In the genomic region with DNA sequence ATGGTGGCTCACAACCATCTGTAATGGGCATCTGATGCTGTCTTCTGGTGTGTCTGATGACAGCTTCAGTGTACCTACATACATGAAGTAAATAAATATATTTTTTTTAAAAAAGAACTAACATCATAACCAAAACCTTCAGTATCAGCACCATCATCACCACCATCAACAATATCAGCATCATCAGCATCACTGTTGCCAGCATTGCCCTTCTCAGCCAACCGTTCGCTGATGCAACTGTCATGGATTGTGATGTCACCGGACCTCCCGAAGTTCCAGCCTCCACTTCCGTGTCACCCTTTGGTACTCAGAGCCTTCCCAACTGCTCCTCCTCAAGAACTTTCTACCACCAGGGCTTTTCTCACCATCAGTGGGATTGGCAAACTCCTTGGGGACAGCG, we compare ENCODE assay signal across 9 mouse cellular contexts. TPM values are rescaled to one million over a fixed set of nuclear protein-coding genes. Genes with fewer than 3 reads are reported as not detected.
DNase-seq lines count a peak whose midpoint lies in the region; ATAC-seq lines count a peak whose summit lies in the region.
"Had no signal": no experiment of that assay in that cellular context is flagged by ENCODE, and none has a peak within 500 bp of the region (broad histone marks: within the 10 kb centered on the region; RNA-seq: fewer than 3 reads in every experiment).

A gene (plus strand): TSS at position 301 of the 400 bp plus-strand sequence.

- no peak within 1 kb of the TSS for H3K27ac ChIP-seq in kidney, embryonic 15.5 days
- H3K27ac ChIP-seq in midbrain, embryonic 10.5 days (replicated peaks) = peak within 1 kb of the TSS; percentile 33; the same call in 1 of the 2 replicates

- no peak within 1 kb of the TSS for H3K4me2 ChIP-seq in kidney, embryonic 15.5 days

- no peaks in the 10 kb centered on the region for H3K27me3 ChIP-seq in kidney, embryonic 15.5 days
- H3K27me3 ChIP-seq in midbrain, embryonic 10.5 days (ENCODE audit: low read depth, poor library complexity, severe bottlenecking) = no peaks in the 10 kb centered on the region

- H3K4me1 ChIP-seq in kidney, embryonic 15.5 days = no peaks in the 10 kb centered on the region
- H3K4me1 ChIP-seq in midbrain, embryonic 10.5 days = peaks cover 7% of the 10 kb centered on the region

- H3K36me3 ChIP-seq in kidney, embryonic 15.5 days = no peaks in the 10 kb centered on the region
- H3K36me3 ChIP-seq in midbrain, embryonic 10.5 days = no peaks in the 10 kb centered on the region

- H3K9me3 ChIP-seq in kidney, embryonic 15.5 days (replicated peaks) = no peaks in the 10 kb centered on the region
- no peaks in the 10 kb centered on the region for H3K9me3 ChIP-seq in midbrain, embryonic 10.5 days (replicated peaks)

- DNase-seq in kidney, adult 11 months = no peak
- no peak for DNase-seq in adrenal gland, postnatal 14 days
- DNase-seq in heart, postnatal 4 days = no peak
- DNase-seq in midbrain, embryonic 10.5 days (ENCODE audit: low spot score) = no peak
- DNase-seq in kidney, postnatal 14 days = no peak
- no peak for DNase-seq in cerebellum, postnatal 25 days
- DNase-seq: thymus, postnatal 14 days had no signal

- no peak within 1 kb of the TSS for H3K4me3 ChIP-seq in kidney, embryonic 15.5 days (replicated peaks)
- no peak within 1 kb of the TSS for H3K4me3 ChIP-seq in midbrain, embryonic 10.5 days

- no peak for ATAC-seq in kidney, embryonic 15.5 days (replicated peaks; ENCODE audit: low FRiP score)
- no peak for ATAC-seq in frontal cortex, adult (ENCODE audit: low TSS enrichment)

- 90% methylated on average over 6 of the region's 6 CpGs for WGBS in kidney, embryonic 15.5 days
- 94% methylated on average over 6 of the region's 6 CpGs for WGBS in midbrain, embryonic 10.5 days

- no peak within 1 kb of the TSS for H3K9ac ChIP-seq in kidney, embryonic 15.5 days

RNA-seq across cellular contexts. Expression of the gene that starts here (rescaled TPM):
- 12.2 and 14.3 TPM in 2 replicates for polyA plus RNA-seq in kidney, embryonic 15.5 days (2015; fragmentation: Nextera tagmentation; extraction: Ambion mirVana)
- total RNA-seq in adrenal gland, postnatal 14 days (2021) = 24.9 and 25.7 TPM in 2 replicates
- 10 to 100 TPM; 15.9 to 17.8 TPM for total RNA-seq in heart, postnatal 4 days (2021)
- polyA plus RNA-seq in midbrain, embryonic 10.5 days (2016; fragmentation: Nextera tagmentation; extraction: Ambion mirVana) = 13.0 and 15.6 TPM in 2 replicates
